Mouse (Mus musculus): ENCODE measurements around the gene Wnt3a.

Wnt3a gene

DNA sequence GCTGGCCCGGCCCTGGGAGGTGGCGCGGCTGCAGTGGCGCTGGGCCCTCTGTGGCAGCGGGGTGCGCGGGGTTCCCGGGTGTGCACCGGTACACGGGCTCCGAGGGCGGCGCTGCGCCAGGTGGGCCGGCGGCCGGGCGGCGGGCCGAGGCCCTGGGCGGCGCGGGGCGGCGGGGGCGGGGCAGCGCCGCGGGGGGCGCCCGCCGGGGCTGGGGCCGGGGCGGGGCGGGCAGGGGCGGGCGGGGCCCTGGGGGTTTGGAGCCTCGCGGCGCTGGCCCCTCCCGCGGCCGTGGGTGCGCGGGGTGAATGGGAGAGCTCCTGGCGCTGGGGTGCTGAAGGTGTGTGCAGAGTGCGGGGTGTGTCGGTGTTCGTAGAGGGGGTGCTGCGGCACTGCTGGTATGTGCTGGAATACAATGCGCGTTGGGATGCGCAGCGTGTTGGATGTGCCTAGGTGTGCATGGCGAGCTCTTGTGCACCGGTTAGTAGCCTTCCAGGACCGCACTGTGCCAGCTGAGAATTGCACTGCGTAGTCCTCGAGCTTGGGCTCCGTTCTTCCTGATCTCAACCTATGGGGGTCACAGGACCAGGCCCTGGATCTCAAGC is at the start of gene Wnt3a:
Wnt3a (minus strand) TSS at position 51 of the 602 bp plus-strand sequence.
- DNase-seq (ENCODE audit: extremely low spot score, low spot score): no peak

DNA sequence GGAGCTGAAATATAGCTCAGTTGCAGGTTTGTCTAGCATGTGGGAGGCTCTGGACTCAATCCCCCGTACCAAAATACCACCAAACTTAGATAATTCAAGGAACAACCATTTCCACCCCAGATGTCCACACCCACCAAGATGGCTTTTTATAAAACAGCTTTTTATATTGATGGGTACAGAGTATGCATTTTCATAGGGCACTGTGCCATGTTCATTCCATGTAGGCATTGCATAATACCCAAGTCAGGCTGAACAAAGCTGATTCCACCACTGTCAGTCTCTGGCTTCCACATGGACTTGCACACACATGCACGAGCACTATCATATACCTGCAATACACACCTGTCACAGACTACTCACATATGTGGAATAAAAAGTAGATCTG is 48.2 kb upstream of the Wnt3a start:
- DNase-seq (ENCODE audit: extremely low spot score, low spot score): no peak

DNA sequence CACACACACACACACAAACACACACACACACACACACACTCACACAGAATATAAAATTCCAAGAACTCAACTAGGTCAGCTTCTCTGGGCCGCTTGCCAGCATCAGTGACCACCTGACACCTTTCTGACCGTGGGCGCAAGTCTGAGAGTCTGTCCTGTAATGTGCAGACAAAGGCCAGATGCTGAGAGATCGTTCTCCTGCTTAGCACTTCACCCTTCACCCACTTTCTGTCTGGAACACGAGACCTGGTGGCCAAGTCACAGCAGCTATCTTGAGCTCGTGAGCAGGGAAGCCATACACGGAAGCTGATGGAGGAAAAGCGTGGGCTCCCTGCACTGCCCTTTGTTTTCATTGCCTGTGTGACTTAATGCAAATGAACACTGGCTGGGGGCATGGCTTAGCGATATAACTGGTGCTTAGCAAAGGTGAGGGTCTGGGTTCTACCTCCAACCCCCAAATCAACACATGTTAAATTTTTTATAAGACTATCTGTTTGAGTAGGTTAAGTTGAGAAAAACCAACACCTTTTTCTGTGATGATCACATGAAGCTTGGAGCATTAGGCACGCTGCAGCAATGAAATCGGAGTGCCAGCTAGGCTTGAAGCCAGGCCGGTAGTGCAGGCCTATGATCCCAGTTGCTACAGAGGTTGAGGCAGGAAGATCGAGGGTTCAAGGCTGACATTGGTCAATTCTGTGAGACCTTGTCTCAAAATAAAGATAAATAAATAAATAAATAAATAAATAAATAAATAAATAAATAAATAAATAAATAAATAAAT is 47.6 kb upstream of the Wnt3a start:
- no peak for DNase-seq (ENCODE audit: extremely low spot score, low spot score)

DNA sequence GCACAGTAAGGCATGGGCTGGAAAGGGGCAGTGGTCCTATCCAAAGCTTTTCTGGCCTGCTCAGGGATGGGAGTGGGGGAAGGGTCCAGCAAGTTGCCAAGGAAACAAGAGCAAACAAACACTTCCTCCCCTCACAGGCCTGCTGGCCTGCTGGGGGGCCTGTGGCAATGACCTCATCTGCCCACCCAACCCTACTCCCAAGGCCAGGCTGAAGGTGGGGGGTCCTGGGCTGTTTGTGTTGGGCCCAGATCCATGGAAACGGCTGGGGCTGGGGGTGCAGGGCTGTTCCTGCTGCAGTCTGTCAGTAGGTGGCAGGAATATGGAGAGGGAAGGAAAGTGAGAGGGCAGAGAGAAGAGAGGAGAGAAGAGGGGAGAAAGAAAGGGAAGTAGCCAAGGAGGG is 45.8 kb upstream of the Wnt3a start:
- DNase-seq (ENCODE audit: extremely low spot score, low spot score): no peak

DNA sequence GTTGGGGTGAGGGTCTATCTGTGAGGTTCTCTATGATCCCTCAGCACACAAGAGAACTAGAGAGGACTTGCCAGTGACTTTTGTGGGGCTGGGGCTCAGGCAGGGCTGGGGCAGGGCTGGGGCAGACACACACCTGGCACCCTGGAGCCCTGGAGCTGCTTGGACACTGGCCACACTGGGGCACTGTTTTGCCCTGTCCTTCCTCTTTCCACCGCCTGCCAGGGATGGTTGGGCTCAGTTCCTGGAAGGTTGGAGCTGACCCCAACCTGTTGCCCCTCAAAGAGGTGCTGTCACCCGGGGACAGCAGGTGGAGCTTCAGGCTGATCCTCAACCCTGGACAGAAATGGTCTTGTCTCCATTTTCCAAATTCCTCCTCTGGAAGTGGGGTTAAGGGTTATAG is 45.4 kb upstream of the Wnt3a start:
- DNase-seq (ENCODE audit: extremely low spot score, low spot score): no peak

DNA sequence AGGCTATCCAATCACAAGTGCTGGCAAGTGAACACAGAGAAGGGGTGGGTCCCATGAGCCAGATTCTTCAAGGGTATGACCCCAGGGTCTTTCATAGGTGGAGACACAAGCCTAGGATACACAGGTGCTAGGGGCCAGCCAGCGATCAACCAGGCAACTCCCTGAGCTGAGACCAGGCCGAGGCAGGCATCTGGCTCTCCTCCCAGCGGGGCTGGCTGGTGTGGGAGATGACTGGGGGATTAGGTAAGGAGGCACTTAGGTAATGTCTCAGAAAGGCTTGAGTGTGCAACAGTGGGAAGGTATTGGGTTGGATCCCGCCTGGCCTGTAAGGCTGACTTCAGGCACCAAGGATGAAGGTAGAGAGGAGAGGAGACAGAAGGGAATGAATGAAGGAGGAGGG is 44.6 kb upstream of the Wnt3a start:
- no peak for DNase-seq (ENCODE audit: extremely low spot score, low spot score)

DNA sequence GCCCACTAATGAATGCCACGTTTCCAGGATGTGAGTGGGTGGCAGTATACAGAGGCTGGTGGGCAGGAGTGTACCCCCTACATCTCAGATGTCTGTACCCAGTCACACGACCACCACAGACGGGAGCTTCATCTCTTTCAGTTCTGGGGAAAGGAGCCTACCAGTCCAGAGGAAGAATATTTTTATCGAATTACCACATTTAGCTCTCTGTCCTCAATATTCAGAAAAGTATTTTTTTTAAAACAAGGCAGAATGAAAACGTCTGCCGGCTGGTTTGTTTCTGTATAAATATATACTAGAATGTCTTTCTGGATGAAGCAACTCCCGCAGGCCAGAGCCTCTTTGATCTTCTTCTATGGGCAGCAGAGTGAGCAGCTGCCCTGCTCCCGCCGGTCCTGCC is 42.4 kb upstream of the Wnt3a start:
- DNase-seq (ENCODE audit: extremely low spot score, low spot score): no peak

DNA sequence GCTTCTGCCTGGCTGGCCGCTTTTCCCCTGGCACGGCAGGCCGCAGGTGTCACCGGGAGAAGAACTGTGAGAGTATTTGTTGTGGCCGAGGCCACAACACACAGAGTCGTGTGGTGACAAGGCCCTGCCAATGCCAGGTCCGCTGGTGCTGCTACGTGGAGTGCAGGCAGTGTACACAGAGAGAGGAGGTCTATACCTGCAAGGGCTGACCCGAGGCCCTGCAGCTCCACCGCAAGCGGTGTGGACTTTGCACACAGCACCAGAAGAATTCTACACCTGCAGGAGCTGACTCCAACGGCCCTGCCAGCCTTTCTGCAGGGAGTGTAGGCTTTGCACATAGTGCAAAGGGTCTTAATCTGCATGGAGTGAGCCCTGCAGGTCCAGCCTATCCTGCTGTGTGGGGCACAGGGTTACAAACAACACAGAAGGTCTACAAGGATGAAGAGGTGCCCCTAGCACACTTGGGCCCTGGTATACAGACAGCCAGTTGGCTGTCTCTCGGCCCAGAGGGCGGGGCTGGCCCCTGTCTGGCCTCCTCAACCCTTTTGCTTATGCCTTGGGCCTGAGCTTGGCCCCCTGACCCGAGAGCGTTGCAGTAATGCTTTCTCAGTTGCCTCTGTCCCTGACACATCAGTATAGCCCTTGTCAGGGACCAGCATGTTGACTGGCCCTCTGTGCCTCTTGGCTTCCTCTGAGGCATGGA is 40.8 kb upstream of the Wnt3a start:
- DNase-seq (ENCODE audit: extremely low spot score, low spot score): no peak

DNA sequence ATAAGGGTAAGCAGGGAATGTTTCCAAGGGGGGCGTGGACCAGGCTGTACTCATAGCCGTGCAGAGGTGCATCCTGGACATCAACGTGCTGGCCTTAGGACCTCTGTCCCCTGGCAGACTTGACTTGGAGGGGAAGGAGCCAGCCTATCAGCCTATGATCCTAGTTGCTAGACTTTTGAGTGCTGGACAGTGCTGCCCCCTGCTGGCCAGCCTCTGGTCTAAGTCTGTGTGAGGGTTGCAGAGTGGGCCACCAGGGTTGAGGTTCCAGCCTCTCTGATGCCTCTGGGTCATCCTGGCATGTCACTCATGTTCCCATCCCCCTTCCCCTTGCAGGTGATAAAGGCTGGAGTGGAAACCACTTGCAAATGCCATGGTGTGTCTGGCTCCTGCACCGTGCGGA is 40.0 kb upstream of the Wnt3a start:
- peak; percentile 83 for DNase-seq (ENCODE audit: extremely low spot score, low spot score)

DNA sequence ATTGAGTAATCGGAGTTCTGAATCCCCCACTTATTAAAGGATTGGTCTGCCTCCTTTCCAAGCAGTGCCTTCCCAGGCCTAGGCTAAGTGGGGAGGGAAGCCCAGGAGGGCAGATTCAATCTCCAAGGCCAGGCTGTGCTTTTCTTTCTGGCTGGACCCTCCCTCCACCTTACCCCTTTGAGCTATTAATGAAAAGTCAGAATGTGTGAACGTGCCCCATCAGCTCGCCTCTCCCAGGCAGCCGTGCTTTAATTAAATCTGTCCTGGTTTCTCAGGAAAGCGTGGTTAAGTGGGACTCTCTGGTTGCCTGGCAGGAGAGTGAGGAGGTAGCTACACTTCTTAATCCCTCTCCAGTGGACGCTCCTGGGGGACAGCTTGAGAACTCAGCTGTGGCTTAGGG is 39.1 kb upstream of the Wnt3a start:
- no peak for DNase-seq (ENCODE audit: extremely low spot score, low spot score)

DNA sequence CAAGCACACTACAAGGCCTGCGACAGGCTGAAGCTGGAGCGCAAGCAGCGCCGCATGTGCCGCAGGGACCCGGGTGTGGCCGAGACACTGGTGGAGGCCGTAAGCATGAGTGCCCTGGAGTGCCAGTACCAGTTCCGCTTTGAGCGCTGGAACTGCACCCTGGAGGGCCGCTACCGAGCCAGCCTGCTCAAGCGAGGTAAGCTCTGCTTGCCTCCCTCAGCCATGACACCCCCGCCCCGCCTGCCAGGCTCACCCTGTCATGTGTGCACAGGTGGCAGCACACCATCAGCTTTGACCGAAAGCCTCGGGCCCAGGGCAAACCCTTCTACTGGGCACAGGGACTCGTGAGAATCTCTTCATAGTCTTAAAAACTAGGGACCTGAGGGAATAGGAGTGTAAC is 37.1 kb upstream of the Wnt3a start:
- no peak for DNase-seq (ENCODE audit: extremely low spot score, low spot score)

DNA sequence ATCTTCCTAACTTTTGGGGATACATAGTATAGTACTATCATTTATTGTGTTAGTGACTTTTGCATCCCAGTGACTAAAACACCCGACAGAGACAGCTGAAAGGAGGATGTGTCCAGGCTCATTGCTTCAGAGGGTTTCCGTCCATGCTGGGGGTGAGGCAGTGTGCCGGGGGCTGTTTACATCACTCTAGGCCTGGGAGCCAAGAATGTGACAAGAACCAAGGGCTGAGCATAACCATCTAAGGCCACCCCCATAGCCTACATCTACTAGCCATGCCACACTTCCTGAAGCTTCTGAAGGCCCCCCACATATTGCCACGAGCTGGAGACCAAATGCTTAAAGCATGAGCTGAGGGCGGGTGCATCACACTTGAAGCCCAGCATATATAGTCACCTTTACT is 34.2 kb upstream of the Wnt3a start:
- DNase-seq (ENCODE audit: extremely low spot score, low spot score): no peak

DNA sequence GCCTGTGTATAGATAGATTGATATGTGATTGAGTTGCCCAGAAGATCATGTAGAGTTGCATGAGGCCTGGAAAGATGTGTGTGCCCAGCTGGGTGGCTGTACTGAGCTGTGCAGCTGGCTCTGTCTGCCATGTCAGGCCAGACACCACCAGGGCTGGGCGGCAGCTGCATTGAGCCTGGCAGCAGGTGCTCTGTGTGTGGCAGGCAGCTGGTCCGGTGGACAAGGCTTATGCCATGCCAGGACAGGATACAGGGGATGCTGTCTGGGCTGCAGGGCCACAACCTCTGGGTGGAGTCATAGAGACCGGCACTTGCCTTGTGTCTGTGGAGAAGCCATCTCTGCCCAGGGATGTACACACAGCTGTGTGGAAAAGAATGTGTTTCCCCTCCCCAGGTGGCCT is 32.4 kb upstream of the Wnt3a start:
- no peak for DNase-seq (ENCODE audit: extremely low spot score, low spot score)

DNA sequence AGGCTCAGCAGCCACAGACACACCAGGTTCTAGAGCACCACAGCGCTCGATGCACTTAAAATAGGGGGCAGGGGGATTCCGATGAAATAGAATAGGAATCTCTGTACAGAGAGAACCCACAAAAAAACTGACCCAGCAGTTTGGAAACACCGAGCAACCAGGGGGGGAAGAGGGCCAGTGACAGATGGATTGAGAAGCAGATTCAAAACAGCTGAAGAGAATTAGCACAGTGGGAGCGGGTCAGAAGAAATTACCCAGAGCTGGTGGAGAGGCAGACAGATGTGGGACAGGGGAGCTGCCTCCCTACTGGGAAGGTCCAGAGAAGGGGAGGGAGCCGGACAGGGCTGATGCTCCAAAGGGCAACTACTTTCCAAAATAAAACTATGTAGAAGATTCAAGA is 26.0 kb upstream of the Wnt3a start:
- DNase-seq (ENCODE audit: extremely low spot score, low spot score): no peak

DNA sequence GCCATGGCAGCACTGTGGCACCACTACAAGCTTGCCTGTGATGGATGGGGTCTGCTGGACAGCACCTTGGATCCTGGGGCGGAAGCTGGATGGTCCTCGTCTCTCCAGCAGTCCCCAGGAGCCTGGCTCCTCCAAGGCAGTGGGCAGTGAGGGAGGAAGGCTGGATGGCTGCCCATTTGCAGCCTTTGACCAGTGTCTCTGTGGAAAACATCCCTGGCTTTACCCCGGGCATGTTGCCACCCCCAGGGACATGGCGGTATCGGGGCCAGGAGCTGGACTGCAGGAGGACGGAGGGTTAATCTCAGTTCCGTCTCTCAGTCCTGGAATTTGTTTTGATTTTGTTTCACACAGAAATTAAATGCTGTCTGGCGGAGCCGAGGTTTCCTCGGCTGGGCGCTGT is 23.4 kb upstream of the Wnt3a start:
- DNase-seq (ENCODE audit: extremely low spot score, low spot score): no peak

DNA sequence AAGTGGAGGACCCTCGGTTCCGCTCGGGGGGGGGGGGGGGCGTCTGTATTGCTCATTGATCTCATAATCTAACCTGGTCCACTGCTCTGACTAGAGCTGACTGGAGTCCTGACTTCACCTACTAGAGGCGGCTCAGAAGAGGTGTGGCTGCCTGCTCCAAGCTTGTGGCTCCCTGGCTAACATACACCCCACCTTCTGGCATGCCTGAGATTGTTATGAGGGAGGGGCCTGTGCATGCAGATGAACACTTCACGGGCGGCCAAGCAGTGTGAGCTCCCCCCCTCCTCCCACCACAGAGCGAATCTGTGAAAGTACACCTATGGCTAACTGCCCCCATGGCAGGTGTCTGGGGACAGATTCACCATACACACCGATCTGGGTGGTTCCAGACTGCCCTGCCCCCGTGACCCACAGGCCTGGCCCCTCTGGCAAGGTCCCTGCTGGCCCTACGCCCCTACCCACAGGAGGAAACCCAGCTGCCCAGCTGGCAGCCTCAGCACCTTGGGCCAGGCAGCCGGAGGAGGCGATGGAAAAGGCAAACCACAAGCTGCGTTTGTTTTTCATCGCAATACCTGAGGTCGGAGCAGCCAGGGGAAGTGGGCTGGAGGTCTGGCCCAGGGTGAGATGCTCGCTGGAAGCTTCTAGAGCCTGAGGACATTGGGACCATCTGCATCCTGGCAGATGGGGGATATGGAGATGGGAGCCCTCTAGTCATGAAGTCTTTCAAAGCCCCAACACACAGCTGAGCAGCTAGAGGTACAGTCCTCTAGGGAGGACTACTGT is 22.7 kb upstream of the Wnt3a start:
- no peak for DNase-seq (ENCODE audit: extremely low spot score, low spot score)

DNA sequence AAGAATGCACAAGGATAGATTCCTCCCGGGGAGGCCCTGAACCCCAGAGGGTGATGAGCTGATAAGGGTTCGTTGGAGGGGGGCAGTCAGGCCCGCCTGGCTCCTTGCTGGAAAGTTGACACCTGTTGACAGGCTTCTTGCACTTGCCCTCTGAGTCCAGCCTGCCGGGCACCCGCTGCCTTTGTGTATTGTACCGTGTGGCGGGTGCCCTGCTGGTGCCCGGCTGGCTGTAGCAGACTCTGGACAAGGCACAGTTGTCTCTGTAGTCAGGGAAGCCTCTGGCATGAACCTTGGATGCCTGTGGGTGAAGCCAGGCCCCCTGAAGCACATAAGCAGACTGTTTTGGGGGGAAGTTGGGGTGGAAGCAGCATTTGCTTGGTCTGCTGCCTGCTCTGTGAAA is 21.9 kb upstream of the Wnt3a start:
- no peak for DNase-seq (ENCODE audit: extremely low spot score, low spot score)

DNA sequence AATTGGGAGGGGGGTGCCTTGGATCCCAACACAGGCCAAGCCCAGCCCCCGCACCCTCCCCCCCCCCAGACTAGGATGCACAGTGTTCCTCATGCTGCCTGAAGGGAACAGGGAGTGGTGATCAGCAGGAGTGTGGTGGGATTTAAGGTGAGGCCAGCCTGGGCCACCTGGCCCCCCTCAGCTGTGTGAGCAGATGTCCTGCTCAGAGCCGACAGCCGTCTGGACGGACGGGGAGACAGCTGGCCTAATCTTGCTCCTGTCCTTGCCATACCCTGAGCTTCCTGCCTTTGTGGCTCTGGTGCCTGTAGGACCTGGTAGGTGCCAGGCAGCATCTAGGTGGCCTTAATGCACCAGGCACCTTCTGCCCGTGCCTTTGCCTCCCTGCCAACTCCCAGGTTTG is 21.5 kb upstream of the Wnt3a start:
- no peak for DNase-seq (ENCODE audit: extremely low spot score, low spot score)

DNA sequence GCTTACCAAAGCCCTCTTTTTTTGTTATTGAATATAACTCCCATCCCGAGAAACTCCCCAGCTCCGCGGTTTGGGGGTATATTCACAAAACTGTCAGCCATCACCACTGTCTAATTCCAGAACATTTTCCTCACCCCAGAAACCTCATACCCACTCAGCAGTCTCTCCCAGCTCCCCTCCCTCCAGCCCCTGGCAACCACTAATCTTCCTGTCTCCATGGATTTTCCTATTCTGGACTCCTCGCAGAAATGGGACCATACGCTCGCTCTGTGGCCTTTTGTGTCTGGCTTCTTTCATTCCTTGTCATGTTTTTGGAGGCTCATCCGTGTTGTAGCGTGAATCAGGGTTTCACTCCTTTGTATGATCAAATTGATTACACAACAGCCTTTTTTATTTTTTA is 19.4 kb upstream of the Wnt3a start:
- DNase-seq (ENCODE audit: extremely low spot score, low spot score): no peak

DNA sequence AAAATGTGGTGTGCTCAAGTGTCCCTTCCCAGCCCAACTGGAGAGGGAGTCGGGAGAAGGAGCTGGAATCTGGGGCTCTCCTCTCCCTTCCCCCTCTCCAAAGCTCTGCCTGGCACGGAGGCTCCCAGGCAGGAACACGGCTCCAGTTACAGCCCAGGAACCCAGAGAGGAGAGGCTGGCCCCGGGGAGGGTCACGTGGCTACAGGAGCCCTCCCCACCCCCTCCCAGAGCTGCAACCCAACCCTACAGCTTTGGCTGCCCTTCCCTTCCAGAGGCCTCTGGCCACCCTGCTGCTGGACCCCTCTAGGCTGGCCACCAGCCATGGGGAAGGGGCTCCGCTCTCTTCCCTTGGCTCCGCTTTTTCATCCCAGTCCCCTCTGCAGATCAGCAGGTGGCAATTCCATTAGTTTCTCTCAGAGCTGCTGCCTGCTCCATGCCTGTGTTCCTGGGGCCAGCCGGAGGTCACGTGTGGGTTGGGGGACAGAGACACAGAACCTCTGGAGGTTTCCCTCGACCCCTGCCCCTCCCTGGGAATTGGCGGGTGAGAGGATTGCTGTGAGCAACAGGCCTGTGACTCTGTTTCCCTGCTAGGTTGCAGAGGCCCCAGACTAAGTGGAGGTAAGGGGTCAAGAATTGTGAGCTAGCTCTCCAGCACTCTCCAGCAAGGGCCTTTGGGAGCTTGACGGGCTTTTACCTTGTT is 18.7 kb upstream of the Wnt3a start:
- DNase-seq (ENCODE audit: extremely low spot score, low spot score): peak; percentile 63

DNA sequence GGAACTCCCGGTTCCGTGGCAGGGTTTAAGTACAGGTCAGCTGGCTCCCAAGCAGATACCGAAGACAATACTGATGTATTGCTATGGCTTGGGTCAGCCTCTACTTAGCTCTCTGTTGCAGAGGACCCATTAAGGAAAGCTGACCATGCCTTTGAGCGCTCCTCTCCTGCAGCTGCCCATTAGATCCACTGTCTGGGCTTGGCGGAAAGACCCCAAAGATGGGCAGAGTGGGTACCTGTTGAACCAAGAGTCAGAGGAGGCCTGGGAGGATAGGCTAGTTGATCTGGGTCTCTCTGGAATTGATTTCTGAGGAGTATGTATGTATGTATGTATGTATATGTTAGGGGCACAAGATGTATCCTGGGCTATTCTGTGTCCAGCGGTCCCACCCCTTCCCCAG is 18.1 kb upstream of the Wnt3a start:
- DNase-seq (ENCODE audit: extremely low spot score, low spot score): no peak

Measured in neural tube, embryonic 10.5 days (tissue).